Mouse (Mus musculus): Measurements from ENCODE around the gene Slc35c2. TPM values are rescaled to one million over a fixed set of nuclear protein-coding genes. Genes with fewer than 3 reads are reported as not detected.

Gene Slc35c2
- polyA plus RNA-seq, 1 experiment from 2014 or later = 62.4 TPM

DNA sequence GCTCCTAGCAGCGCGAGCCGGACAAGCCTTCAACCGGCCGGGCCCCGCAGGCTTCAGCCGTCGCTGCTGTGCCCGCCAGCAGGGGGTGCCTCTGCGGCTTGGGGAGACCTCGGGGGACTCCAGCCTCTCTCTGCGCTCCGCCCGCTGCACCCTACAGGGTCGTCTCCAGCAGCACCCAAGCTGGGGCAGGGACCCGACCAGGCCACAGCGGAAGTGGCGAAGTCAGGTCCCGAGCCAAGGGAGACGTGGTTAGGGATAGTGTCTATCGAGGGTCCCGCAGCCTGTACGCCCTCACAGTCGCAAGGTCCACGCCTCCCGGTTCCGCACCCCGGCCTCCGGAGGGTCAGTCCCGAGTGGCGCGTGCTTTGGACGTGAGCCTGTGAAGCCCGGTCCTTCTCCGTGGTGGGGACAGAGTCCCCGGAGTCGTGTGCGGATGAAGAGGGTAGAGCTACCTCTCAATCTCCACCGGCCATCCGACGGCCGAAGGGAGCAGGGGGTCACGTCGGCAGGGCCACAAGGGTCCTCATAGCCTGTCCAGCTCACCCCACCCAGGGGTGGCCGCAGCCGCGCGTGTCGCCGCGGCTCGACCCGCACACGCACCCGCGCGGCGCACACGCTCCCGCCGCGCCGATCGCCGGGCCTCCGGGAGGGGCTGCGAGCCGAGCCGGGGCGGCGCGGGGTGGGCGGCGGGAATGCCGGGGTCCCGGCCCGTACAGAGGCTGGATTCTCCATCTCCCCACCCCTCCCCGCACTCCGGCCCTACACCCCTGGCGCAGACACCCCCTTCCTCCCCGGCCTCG is 54.0 kb downstream of the Slc35c2 start:
- Histone ChIP-seq H3K9me3 (ENCODE audit: low read length) (no peaks in the 10 kb centered on the region), H3K27me3 (ENCODE audit: insufficient read depth, low read length) (peaks cover 93% of the 10 kb centered on the region), H3K36me3 (ENCODE audit: insufficient read depth, low read length) (no peaks in the 10 kb centered on the region), H3K4me1 (ENCODE audit: insufficient read depth, low read length) (peaks cover 25% of the 10 kb centered on the region), H3K27ac (ENCODE audit: low read length) (no peak overlapping the region), H3K4me3 (ENCODE audit: low read length) (peak overlapping the region; percentile 64), H3K4me2 (replicated peaks; ENCODE audit: low read depth, low read length) (peak overlapping the region; percentile 99), H3K9ac (replicated peaks; ENCODE audit: low read length) (peak overlapping the region; percentile 63)
- 1% methylated on average over 80 of the region's 82 CpGs for WGBS
- ATAC-seq (ENCODE audit: low FRiP score, low TSS enrichment) = no peak; the same call in 1 of the 2 replicates

DNA sequence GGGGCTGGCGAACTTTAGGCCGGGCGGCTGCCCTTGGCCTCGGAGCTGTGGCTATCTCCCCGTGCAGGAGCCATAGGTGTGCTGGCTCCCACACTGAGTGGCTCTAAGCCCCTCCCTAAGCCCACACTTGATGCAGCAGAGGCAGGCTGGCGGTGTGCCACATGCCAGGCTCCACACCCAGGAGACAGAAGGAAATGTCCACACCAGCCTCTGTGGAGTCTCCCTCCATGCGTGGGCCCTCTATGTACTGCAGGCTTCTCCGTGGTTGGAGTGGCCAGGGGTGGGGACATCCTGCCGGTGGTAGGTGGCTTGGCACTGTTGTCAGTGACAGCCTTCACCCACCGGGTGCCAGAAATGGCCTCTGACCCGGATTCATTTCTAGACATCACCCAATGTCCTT is 58.6 kb downstream of the Slc35c2 start:
- Histone ChIP-seq H3K4me2 (replicated peaks; ENCODE audit: low read depth, low read length) (no peak overlapping the region), H3K9me3 (ENCODE audit: low read length) (no peaks in the 10 kb centered on the region), H3K4me3 (ENCODE audit: low read length) (no peak overlapping the region), H3K4me1 (ENCODE audit: insufficient read depth, low read length) (peaks cover 9% of the 10 kb centered on the region), H3K9ac (replicated peaks; ENCODE audit: low read length) (no peak overlapping the region), H3K27ac (ENCODE audit: low read length) (no peak overlapping the region), H3K36me3 (ENCODE audit: insufficient read depth, low read length) (no peaks in the 10 kb centered on the region), H3K27me3 (ENCODE audit: insufficient read depth, low read length) (peaks cover 90% of the 10 kb centered on the region)
- ATAC-seq (ENCODE audit: low FRiP score, low TSS enrichment) = no peak
- 82% methylated on average over 11 of the region's 11 CpGs for WGBS

Other genes starting within 250 kb of the Slc35c2 start
- 9.3 and 12.5 TPM in 2 replicates for gene Cd40, start 232.2 kb downstream of the Slc35c2 start, polyA plus RNA-seq (2015; fragmentation: Nextera tagmentation; extraction: Ambion mirVana)
- not detected in 2 replicates for gene 1700025C18Rik, start 197.1 kb downstream of the Slc35c2 start, polyA plus RNA-seq (2015; fragmentation: Nextera tagmentation; extraction: Ambion mirVana)
- 0.77 and 0.98 TPM in 2 replicates for gene Cdh22, start 53.0 kb downstream of the Slc35c2 start, polyA plus RNA-seq (2015; fragmentation: Nextera tagmentation; extraction: Ambion mirVana)
- gene Elmo2, start 38.6 kb upstream of the Slc35c2 start, polyA plus RNA-seq (2015; fragmentation: Nextera tagmentation; extraction: Ambion mirVana) = 88.4 and 93.7 TPM in 2 replicates
- gene Zfp663, start 80.9 kb upstream of the Slc35c2 start, polyA plus RNA-seq (2015; fragmentation: Nextera tagmentation; extraction: Ambion mirVana) = 1.1 and 1.3 TPM in 2 replicates
- gene Zfp334, start 100.4 kb upstream of the Slc35c2 start, polyA plus RNA-seq (2015; fragmentation: Nextera tagmentation; extraction: Ambion mirVana) = 8.7 and 8.9 TPM in 2 replicates
- gene Ocstamp, start 112.5 kb upstream of the Slc35c2 start, polyA plus RNA-seq (2015; fragmentation: Nextera tagmentation; extraction: Ambion mirVana) = not detected in 2 replicates
- gene Slc13a3, start 185.4 kb upstream of the Slc35c2 start, polyA plus RNA-seq (2015; fragmentation: Nextera tagmentation; extraction: Ambion mirVana) = 4.3 and 4.5 TPM in 2 replicates
- 37.7 and 38.9 TPM in 2 replicates for gene Trp53rka, start 205.5 kb upstream of the Slc35c2 start, polyA plus RNA-seq (2015; fragmentation: Nextera tagmentation; extraction: Ambion mirVana)
- 8.3 TPM in 2 replicates for gene Slc2a10, start 215.9 kb upstream of the Slc35c2 start, polyA plus RNA-seq (2015; fragmentation: Nextera tagmentation; extraction: Ambion mirVana)

Measured in kidney, embryonic 16.5 days (tissue).